Mouse (Mus musculus) liver, embryonic 15.5 days (tissue): ENCODE data around the gene Rps13. TPM values are rescaled to one million over a fixed set of nuclear protein-coding genes. Genes with fewer than 3 reads are reported as not detected.

Source experiments
- ATAC-seq: fragments of 200-750 bp; cut with Nextera tagmentation; 2 replicates; pipeline ENCODE4 v1.8.0; 2017; ENCODE audit warnings: moderate number of reproducible peaks, mild to moderate bottlenecking, moderate library complexity; ENCODE audit not compliant: insufficient read depth
- H3K27ac ChIP-seq: fragments of 300-500 bp; sonication (generic); replicated peaks from 2 replicates; pipeline ENCODE4 v1.5.1; 2015; ENCODE audit warnings: mild to moderate bottlenecking, inconsistent platforms
- H3K27me3 ChIP-seq: fragments of 300-500 bp; sonication (generic); 2 replicates; pipeline ENCODE4 v1.6.1; 2015; ENCODE audit warnings: mild to moderate bottlenecking, inconsistent platforms
- H3K36me3 ChIP-seq: fragments of 300-500 bp; sonication (generic); replicated peaks from 2 replicates; pipeline ENCODE4 v1.6.1; 2015; ENCODE audit warnings: moderate library complexity, mild to moderate bottlenecking, inconsistent platforms
- H3K4me1 ChIP-seq: fragments of 300-500 bp; sonication (generic); replicated peaks from 2 replicates; pipeline ENCODE4 v1.6.1; 2015; ENCODE audit warnings: inconsistent platforms
- H3K4me2 ChIP-seq: fragments of 300-500 bp; sonication (generic); 2 replicates; pipeline ENCODE4 v1.6.1; 2015; ENCODE audit warnings: moderate library complexity, mild to moderate bottlenecking, inconsistent platforms
- H3K4me3 ChIP-seq: fragments of 300-500 bp; sonication (generic); replicated peaks from 2 replicates; pipeline ENCODE4 v1.5.1; 2015; ENCODE audit warnings: mild to moderate bottlenecking, inconsistent platforms
- H3K9ac ChIP-seq: fragments of 300-500 bp; sonication (generic); 2 replicates; pipeline ENCODE4 v1.6.1; 2015; ENCODE audit warnings: moderate library complexity, mild to moderate bottlenecking, inconsistent platforms
- H3K9me3 ChIP-seq: fragments of 300-500 bp; sonication (generic); replicated peaks from 2 replicates; pipeline ENCODE4 v1.6.1; 2016; ENCODE audit warnings: inconsistent platforms
- WGBS: fragments of 180-500 bp; shearing (Covaris S2); methylation state at CpG from one replicate; pipeline ENCODE4 v1.1.7; 2015; ENCODE audit warnings: mixed read lengths; ENCODE audit not compliant: insufficient replicate concordance; 5-methylcytosine and 5-hydroxymethylcytosine counted together
- polyA plus RNA-seq: library from polyadenylated mRNA; unstranded; fragments of >200 nt; fragmentation: Nextera tagmentation; extraction: Ambion mirVana; gene quantifications from 2 replicates; pipeline ENCODE4 v1.2.1, GENCODE M21; 2015

The Rps13 gene
- polyA plus RNA-seq, 1 experiment from 2014 or later = 411 TPM

DNA sequence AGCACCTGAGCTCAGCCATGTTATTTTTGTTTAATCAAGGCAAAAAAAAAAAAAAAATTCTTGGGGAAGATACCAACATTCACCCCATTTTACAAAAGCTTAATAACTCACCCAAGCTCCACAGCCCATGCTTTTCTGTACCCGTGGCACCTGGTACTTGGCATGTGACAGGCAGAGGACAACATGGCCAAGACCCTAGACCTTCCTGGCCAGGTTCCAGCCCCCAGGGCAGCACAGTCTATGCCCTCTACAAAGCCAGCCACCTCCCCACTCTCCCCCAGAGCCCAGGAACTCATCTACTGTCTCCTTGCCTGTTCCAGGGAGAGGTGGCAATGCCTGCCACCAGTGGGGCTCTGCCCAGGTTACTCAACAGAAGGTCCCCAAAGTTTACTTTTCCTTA is 43.4 kb downstream of the Rps13 start:
- Histone ChIP-seq H3K4me2 (no peak overlapping the region), H3K9ac (no peak overlapping the region), H3K27me3 (no peaks in the 10 kb centered on the region), H3K9me3 (no peaks in the 10 kb centered on the region), H3K27ac (peak overlapping the region; percentile 55; the same call in 1 of the 2 replicates), H3K4me3 (no peak overlapping the region), H3K4me1 (peaks cover 70% of the 10 kb centered on the region), H3K36me3 (no peaks in the 10 kb centered on the region)
- ATAC-seq = no peak
- WGBS = 45% methylated on average over 1 of the region's 1 CpGs

DNA sequence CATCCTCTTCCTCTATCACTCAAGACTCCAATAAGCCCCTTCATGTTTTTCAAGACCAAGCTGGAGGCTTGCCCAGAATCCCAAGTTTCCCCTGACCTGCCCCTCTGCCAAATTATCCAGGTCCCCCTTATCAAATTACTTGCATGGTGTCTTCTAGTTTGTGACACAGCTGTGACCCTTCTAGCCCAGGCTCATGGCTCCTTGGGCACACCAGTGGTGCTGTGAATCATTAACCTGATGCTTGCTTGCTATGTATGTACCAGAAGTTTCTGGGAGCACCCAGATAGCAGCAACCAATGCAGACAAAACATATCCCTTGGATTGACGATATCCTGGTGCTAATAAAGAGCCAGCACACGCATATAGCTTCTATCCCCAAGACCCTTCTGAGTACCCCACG is 45.0 kb downstream of the Rps13 start:
- Histone ChIP-seq H3K4me2 (no peak overlapping the region), H3K27me3 (no peaks in the 10 kb centered on the region), H3K27ac (peak overlapping the region; percentile 78; the same call in 1 of the 2 replicates), H3K36me3 (no peaks in the 10 kb centered on the region), H3K9ac (no peak overlapping the region), H3K4me1 (peaks cover 68% of the 10 kb centered on the region), H3K4me3 (no peak overlapping the region), H3K9me3 (no peaks in the 10 kb centered on the region)
- no peak for ATAC-seq
- 62% methylated on average over 3 of the region's 3 CpGs for WGBS

DNA sequence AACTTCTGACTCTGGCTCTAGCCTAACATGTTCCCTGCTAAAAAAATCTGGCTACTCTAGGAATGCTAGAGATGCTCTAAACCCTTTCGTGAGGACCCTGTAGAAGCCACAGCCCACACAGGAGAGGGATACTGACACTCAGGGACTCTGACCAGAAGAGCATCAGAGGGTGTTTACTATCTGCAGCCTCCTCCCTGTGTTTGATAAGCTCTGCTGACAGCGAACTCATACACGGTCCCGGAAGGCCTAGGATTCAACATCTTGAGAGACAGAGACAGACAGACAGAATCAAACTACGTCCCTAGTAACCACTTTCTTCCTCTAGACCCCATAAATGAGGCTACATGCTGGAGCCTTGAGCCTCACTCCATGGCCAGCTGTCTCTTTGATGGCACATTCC is 46.0 kb downstream of the Rps13 start:
- H3K9ac ChIP-seq = no peak overlapping the region

DNA sequence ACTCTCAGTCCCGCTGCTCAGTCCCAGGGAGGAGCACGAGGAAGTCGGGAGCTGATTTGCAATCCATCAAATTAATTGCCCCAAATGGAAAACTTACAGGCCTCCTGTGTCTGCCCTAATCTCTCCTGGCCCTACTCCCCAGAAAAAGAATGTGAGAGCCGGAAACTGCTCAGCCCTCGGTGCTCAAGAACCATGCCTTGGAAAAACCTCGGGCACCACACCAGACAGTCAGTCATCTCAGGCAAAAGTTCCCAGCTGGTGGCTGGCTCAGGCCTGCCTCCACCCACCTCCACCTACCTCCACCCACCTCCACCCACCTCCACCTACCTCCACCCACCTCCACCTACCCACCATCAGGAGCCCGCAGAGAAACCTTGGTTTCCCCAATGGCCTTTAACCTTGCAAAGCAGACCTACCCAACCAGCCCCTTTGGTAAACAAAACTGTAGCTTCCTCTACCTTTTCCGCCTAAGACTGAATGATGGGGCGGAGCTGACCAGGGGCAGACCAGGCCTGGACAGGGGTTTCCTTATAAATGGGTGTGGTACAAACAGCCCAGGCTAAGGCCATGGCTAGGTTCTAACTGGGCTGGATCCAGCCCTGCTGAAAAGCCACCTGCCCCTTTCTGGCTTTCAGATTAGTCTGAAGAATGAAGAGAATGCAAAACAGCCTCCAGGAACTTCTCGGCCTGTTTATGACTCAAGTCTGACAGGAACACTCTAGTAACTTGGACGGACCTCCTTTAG is 47.2 kb downstream of the Rps13 start:
- Histone ChIP-seq H3K4me2 (peak overlapping the region; percentile 50), H3K36me3 (no peaks in the 10 kb centered on the region), H3K27ac (peak overlapping the region; percentile 78), H3K4me1 (peaks cover 70% of the 10 kb centered on the region), H3K9me3 (no peaks in the 10 kb centered on the region), H3K27me3 (no peaks in the 10 kb centered on the region), H3K9ac (no peak overlapping the region), H3K4me3 (no peak overlapping the region)
- peak; percentile 72 for ATAC-seq
- 55% methylated on average over 11 of the region's 11 CpGs for WGBS

More for the DNA sequence above, 46.0 kb downstream of the Rps13 start:
- no peaks in the 10 kb centered on the region for H3K36me3 ChIP-seq
- H3K9me3 ChIP-seq = no peaks in the 10 kb centered on the region
- peak; percentile 53 for ATAC-seq
- 52% methylated on average over 5 of the region's 5 CpGs for WGBS
- H3K4me2 ChIP-seq = peak overlapping the region; percentile 27; the same call in 1 of the 2 replicates
- H3K27me3 ChIP-seq = no peaks in the 10 kb centered on the region
- H3K4me1 ChIP-seq = peaks cover 69% of the 10 kb centered on the region
- peak overlapping the region; percentile 78 for H3K27ac ChIP-seq
- H3K4me3 ChIP-seq = no peak overlapping the region

DNA sequence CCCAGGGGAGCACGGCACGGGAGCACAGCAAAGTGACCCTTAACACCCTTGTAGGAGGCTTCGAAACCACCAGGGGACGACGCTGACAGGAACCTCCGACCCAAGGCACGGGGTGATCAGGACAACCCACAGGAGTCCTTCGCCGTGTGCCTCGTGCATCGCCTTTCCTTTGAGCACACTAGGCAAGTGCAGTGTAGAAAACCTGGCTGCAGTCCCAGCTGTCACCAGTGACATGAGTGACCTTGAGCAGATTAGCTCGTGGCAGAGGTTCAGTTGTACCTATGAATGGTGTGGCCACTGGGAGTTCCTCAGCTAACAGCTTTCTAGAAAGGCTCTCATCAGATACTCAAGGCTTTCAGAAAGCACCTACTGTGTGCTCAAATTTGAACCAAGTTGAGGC is 47.8 kb downstream of the Rps13 start:
- Histone ChIP-seq H3K4me1 (peaks cover 70% of the 10 kb centered on the region), H3K9ac (no peak overlapping the region), H3K4me2 (peak overlapping the region; percentile 50), H3K27ac (peak overlapping the region; percentile 78), H3K9me3 (no peaks in the 10 kb centered on the region), H3K36me3 (no peaks in the 10 kb centered on the region), H3K27me3 (no peaks in the 10 kb centered on the region), H3K4me3 (no peak overlapping the region)
- WGBS = 62% methylated on average over 12 of the region's 12 CpGs
- ATAC-seq = peak; percentile 17; the same call in 1 of the 2 replicates

DNA sequence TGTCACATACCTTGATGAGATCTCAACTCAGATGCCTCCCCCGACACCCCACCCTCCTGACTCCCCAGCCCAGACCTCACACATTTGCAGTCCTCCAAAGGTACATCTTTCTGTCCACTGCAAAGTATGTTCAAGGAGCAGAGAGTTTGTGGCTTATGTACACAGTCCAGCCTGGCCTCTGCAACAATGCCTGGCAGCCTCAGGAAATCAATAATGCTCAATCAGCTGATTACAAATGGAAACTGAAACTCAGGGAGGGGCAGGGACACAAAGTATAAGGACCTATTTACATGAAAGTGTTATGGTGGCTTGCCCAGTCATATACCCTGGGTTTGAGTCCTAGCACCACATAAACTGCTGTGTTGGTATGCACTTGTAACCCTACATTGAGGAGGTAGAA is 48.8 kb downstream of the Rps13 start:
- H3K9me3 ChIP-seq = no peaks in the 10 kb centered on the region
- no peak overlapping the region for H3K9ac ChIP-seq
- peaks cover 65% of the 10 kb centered on the region for H3K4me1 ChIP-seq
- no peak overlapping the region for H3K4me3 ChIP-seq
- H3K4me2 ChIP-seq = peak overlapping the region; percentile 25
- WGBS = 65% methylated on average over 1 of the region's 1 CpGs
- ATAC-seq = peak; percentile 12; the same call in 1 of the 2 replicates
- peak overlapping the region; percentile 38; the same call in 1 of the 2 replicates for H3K27ac ChIP-seq
- no peaks in the 10 kb centered on the region for H3K27me3 ChIP-seq
- H3K36me3 ChIP-seq = no peaks in the 10 kb centered on the region

DNA sequence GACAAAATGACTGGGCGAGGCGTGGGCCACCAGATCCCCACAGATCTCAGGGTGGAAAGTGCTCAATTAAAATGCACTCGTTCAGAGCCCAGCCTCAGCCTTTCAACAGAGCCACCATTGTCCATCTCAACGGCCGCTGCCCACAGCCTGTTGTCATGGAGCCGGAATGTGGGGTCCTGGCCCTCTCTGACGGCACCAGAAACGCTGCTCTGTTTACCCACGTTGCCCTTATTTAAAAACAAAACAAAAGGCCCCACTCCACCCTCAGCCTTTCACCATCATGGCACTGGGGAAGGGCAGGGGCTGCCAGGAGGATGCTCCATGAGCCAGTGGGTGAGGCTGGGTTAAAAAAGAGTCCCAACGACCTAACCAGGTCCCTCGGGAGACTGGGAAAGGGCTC is 51.2 kb downstream of the Rps13 start:
- H3K9me3 ChIP-seq = no peaks in the 10 kb centered on the region
- H3K4me2 ChIP-seq = no peak overlapping the region; the same call in 1 of the 2 replicates
- H3K4me1 ChIP-seq = peaks cover 45% of the 10 kb centered on the region
- no peak overlapping the region for H3K9ac ChIP-seq
- no peaks in the 10 kb centered on the region for H3K27me3 ChIP-seq
- no peaks in the 10 kb centered on the region for H3K36me3 ChIP-seq
- H3K4me3 ChIP-seq = no peak overlapping the region
- WGBS = 50% methylated on average over 11 of the region's 11 CpGs
- no peak for ATAC-seq
- H3K27ac ChIP-seq = no peak overlapping the region

Other genes starting within 250 kb of the Rps13 start
- 0.58 and 0.75 TPM in 2 replicates for gene Gm4353, start 249.6 kb downstream of the Rps13 start, polyA plus RNA-seq
- 3.4 and 3.7 TPM in 2 replicates for gene Plekha7, start 25.8 kb downstream of the Rps13 start, polyA plus RNA-seq
- gene Pik3c2a, start 109.3 kb upstream of the Rps13 start, polyA plus RNA-seq = 3.9 and 5.2 TPM in 2 replicates
- 2.7 and 3.0 TPM in 2 replicates for gene Nucb2, start 170.2 kb upstream of the Rps13 start, polyA plus RNA-seq